Mouse (Mus musculus) T-helper 1 cell (primary cell): ENCODE data around the gene Gm9918.

Source experiments
- in situ Hi-C: fragments of 300-600 bp; cut with MboI, MseI; formaldehyde crosslinking; loops from one replicate; pipeline ENCODE4 v1.15.1; 2025; ENCODE audit warnings: high pct_unique_total_duplicates

The Gm9918 gene

DNA sequence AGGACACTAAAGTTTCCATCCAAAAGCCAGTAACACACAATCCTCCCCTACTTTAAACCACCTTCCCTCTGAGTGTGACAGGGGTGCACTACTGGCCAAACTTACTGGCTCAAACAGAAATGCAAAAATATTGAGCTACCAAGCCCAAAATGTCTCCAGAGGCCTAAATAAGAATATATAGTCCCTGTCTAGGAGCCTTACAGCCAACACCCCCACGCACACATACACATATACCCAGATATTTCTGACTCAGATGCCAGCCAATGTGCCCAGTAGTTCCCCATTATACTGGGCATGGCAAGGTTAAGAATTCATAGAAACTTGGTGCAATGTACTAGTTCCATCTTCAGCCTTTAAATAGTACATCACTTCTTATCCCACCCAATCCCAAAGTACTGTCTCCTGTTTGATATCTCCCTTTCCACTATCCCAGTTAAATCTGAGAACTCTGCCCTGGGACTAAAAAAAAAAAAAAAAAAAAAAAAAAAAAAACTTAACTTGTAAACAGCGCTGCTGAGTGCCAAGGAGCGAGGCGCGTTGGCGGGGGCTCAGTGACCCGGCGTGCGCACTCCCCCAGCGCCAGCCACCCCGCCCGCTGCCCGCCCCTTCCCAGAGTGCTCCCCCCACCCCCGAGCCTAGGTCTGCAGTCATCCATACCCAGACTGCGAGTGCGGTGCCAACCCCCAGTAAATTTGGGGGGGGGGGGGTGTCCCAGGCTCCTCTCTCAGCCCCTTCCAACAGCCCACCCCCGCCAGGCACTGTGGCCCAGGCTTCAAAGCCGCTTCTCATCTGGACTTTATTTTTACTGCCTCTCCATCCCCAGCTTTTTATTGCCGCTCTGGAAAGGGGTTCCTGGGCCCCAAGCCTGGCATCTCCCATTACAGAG is 25.8 kb upstream of the Gm9918 start:
- in situ Hi-C loops, result loop anchor here (25.0 kb wide), 1 partner anchor 982 kb away; the partner anchor contains the start of gene Nr4a1

DNA sequence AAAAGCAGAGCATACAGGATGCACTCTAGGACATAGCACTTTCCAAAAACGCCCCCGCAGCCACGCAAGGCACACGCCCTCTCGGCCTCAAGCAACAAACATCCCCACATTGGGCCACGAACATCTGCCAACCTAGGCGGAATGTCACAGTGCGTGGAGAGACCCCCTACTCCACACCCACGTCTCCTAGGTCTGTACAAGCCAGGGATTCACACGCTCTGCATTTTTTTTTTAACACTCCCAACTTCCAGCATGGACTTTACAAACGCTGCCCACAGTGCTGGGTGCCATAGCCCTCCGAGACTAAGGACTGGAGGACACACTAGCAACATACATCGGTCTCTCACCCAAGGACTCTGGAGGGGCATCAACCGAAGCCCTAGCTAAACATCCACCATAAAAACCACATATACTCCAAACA is 24.9 kb upstream of the Gm9918 start:
- in situ Hi-C loops, result loop anchor here (25.0 kb wide), 1 partner anchor 983 kb away; the partner anchor contains the start of gene Nr4a1

DNA sequence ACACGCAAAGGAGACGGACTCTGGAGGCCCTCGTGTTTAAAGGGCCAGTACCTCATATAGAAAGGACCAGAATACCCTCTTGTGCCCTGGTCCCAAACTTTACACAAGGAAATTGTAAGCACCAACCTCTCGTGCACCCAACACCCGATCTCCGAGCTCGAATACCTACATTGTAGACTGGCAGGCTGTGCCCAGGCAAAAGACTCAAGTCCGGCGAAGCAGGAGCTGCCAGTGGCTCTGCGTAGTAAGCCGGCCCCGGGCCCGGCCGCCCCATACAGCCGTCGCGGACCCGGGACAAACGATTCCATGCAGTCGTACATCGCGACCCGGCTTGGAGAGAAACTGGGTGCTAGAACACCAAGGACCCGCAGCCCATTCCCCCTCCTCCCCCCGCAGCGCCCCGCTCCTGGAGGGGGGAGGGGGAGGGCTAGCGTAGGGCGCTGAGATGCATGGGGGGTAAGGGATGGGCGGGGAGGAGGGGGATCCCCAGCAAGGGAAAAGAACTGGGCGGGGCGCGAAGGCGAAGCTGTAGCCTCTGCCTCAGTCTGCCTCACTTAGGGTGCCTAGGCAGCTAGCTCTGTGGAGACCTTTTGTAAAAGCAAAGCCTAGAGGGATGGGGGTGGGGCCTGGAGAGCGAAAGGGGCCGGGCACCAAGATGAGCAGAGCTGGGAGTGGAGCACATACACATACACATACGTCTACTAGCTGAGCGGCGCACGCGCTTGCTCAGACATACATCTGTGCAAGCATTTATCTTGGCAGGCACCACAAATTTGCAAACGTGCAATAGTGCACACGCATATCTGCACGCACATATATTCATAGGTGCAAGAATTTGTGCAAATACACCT is 24.2 kb upstream of the Gm9918 start:
- in situ Hi-C loops, result loop anchor here (25.0 kb wide), 1 partner anchor 984 kb away; the partner anchor contains the start of gene Nr4a1

DNA sequence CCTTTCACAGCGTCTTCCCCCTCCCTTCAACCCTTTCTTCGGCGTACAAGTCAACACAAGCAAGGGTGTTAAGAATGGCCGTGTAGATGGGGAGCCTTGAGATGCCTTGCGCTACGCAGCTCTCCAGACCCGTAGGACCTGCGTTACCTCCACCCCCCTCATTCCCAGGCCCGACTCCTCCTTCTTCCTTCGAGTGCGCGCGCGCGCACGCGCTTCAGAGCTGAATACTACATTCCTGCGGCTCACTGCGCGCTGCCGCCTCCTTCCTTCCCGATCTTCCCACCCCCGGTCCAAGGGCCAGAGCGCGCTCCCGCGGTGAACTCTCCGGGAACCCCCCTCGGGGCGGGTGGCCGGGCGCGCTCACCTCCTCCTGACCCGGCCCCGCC is 23.5 kb upstream of the Gm9918 start:
- in situ Hi-C loops, result loop anchor here (25.0 kb wide), 1 partner anchor 985 kb away; the partner anchor contains the start of gene Nr4a1

DNA sequence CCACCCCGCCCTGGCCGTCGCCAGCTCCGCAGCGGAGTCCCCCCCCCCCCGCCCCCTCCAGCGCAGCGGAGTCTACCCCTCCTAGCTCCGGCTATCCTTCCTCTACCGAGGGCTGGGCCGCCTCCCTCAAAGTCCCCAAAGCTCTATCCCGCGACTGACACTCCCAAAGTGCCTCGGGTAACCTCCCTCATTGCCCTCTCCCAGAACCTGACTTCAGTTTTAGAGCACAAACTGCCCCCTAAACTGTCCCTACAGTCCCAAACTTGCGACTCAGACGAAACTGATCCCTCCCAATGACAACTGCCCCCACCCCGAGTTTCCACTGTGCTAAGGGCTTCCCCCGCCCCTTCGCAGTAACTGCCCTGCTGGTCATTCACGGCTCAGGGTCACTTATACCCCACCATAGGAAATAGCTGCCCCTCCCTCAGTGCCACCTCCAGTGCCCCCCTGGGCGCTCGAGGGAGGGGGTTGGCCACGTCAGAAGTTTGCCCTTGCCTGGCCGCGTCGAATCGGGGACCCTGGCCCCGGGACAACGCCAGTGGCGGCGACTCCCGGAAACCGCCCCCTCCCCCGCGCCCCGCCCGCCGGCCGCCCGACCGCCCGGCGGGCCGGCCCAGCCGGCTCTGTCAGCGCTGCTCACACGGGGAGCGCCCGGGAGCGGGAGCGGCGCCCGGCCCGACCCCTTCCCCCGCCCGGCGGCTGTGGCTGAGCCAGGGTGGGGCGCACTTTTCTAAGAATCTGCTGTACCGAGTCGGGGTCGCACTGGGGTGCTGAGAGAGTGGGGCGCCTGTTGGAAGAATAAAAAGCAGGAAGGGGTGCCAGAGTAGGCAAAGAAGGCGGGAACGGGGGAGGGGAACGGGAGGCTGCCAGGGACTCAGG is 22.9 kb upstream of the Gm9918 start:
- in situ Hi-C loops, result loop anchor here (25.0 kb wide), 1 partner anchor 985 kb away; the partner anchor contains the start of gene Nr4a1

DNA sequence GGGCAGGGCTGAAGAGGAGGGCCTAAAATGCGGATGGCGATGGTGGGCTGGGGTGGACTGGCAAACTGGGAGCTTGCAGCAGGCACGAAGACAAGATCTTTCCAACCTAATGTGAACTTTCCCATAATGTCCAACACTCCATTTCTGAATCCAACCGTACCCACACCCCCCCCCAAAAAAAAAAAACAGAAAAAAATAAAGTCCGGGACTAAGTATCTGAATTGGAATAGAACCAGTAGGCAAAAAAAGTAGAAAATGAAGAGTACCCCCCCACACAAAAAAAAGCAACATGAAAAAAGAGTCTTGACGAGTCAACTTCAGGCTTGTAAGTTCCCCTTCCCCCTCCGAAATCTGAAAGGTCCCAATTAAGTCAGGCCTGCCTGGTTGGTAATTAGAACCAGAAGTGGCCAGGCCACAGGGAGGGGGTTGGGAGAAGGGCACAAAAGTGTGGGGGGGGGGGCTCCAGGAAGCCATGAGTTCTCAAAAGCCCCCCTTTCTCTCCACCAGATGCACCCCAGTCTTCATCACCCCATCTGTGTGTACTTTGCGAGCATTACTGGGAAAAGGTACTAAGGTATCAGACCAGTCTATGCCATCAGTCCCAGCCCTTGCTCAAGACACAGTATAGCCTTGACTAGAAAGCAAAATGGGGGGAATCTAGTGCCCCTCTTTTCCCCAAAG is 22.1 kb upstream of the Gm9918 start:
- in situ Hi-C loops, result loop anchor here (25.0 kb wide), 1 partner anchor 986 kb away; the partner anchor contains the start of gene Nr4a1

DNA sequence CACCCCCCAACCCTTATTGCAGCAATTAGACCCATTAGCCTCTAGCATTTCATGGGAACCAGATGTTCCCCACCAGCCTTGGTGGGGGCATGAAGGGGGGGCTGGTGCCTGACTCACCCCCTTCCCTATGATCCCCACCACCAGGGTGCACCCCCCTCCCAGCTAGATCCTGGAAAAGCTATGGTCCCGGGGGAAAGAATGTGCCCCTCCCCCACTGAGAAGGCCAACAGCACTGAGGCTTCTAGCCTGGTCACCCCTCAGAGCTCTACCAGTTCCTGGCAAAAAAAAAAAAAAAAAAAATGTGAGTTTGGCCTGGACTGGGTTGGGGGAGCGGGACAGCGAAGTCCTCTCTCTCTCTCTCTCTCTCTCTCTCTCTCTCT is 21.6 kb upstream of the Gm9918 start:
- in situ Hi-C loops, result loop anchor here (25.0 kb wide), 1 partner anchor 987 kb away; the partner anchor contains the start of gene Nr4a1

DNA sequence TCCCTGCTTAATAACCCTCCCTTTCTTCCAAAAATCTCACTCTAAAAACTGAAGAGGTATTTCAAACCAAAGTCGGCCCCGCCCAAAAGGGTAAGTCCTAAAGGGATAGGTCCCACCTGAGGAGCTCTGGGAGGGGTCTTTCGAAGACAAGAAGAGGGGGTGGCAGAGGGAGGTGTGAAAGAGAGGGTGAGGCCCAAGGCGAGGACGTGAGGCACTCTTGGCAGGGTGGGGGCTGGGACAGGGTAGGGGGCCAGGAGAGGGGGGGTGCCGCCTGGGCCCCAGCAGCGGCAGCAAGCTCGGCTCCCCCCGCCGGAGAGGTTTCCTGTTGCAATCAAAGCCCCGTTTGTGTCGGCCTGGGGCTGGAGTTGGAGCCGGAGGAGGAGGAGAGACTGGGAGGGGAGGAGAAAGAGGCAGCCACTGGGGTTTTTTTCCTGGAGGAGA is 21.1 kb upstream of the Gm9918 start:
- in situ Hi-C loops, result loop anchor here (25.0 kb wide), 1 partner anchor 987 kb away; the partner anchor contains the start of gene Nr4a1

DNA sequence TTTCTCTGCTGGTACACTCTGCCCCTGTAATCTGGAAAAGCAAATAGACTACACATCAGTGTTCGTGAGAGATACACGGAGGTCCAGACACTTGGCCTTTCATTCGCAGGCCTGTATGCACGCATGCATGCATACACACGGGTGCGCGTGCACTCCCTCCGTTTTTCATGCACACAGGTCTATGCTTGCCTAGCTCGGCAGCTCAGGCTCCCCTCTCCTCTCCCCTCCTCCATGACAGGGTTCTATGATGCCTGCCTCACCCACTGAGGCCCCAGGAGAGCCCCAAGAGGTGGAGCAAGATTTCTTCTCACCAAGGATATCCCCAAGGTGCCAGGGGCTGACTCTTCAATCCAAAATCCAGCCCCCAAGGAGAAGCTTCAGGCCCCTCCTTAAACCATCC is 20.4 kb upstream of the Gm9918 start:
- in situ Hi-C loops, result loop anchor here (25.0 kb wide), 1 partner anchor 988 kb away; the partner anchor contains the start of gene Nr4a1

DNA sequence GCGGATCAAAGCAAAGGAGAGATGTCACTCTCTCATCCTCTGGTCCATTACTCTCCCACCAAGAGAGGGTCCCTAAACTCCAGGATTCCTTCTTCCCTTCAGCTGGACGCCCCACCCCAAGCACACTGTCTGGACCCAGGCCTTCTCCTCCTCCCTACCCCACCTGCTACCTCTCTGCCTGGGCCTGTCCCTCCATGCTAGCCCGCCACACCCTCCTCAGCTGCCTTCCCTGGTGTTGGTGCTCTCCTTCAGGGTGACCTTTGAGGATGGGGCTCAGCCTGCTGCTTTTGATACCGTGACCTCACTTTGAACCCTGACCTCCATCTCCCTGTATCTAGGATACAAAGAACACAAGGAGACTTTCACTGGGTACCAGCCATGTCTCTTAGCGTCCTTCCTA is 19.8 kb upstream of the Gm9918 start:
- in situ Hi-C loops, result no loop called here

DNA sequence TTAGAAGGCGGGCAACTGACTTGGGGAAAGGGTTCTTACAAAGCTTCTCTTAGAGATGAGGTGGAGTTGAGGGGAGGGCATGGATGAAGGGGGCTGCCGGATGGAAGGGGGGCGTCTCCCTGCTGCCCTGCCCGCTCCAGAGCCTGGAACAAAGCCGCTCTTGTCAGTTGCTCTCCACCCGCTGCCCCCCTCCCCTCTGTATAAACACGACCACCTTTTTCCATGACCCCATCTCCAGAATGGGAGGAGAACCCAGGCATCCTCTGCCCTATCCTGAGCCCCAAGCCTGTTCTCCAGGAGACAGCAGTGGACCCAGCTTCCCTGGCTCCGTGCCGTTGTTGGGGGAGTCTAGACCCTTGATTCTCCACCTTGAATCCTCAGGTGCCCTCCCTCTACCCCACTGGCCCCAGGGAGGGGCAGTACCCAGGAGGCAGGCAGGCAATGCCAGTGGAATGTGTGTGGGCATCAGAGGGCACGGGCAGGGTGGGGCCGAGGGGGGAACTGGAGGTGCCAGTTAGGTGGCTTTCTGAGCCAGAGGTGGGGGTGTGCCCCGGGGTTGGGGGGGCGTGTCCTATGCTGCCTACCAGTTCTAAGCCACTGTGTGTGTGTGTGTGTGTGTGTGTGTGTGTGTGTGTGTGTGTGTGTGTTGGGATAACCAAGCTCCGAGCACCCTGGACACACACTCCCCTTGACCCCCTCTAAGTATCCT is 14.7 kb upstream of the Gm9918 start:
- in situ Hi-C loops, result no loop called here

DNA sequence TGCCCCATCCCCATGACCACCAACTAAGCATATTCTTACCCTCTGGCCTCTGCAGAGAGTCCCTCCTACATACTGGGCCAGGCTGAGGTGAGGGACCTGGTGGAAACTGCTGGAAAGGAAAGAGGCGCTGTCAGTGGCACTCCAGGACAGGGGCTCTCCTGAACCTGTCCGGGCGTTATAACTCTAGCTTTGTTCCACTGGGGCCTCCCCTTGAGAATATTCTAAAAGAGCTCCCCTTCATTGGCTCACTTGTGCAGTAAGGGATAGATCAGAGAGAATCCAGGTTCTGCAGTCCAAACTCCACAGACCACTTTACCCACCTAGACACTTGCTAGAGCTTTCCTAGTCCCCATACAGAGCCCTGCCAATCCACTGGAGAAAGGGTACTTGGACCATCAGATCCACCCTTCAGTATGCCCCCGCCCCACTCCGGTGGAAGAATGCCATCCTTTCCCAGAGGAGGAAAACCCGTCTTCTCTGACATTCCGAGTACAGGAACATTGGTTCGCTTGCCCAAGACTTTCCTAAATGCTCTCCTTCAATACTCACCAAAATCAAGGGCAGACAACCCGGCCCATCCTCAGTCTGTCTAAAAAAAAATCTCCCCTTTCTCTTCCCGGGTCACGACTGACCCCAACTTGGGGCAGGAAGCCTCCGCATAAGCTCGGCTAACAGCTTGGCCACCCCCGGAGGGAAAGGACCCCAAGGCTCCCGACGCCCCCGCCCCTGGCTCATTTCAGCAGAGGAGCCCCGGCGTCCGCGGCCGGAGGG is 13.7 kb upstream of the Gm9918 start:
- in situ Hi-C loops, result no loop called here

DNA sequence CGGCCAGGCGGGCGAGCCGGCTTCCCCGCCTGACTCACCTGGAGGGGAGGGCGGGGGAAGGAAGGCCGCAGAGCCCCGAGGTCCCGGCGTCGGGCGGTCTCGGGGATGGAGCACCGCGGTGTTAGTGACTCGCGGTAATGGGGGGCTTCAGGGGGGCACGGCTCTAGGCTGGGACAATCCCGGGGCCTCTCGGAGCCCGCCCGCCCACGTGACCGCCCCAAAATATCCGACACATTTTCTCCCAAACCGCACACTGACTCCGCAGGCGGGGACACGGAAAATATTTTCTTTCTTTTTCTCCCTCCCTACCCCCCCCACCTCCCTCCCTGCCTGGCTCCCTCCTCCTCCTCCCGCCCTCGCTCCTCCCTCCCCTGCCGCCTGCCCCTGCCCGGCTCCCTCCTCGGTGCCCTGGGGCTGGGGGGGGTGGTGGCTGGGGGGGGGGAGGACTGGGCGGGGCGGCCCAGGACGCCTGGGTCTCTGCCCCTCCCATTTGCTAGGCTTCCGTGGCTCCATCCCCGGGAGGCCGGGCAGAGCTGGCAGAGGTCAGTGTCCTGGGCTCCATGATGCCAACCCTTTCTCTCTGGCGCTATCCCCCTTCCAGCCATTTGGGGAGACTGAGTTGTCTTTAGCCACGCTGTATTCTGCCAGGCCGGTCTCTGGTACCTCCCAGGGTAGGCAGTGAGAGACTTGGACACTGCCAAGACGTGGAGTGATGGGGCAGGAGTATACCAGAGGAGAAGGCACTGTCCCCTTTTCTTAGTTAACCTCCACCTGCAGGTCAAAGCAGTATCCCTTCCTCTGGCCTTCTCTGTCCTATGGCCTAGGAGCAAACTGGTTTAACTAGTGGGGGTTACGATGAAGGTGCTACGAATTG is 12.9 kb upstream of the Gm9918 start, which contains the start of gene Rarg:
Gene Rarg, minus strand, starts transcription at position 316 of the 874 bp plus-strand sequence.
- in situ Hi-C loops, result no loop called here

DNA sequence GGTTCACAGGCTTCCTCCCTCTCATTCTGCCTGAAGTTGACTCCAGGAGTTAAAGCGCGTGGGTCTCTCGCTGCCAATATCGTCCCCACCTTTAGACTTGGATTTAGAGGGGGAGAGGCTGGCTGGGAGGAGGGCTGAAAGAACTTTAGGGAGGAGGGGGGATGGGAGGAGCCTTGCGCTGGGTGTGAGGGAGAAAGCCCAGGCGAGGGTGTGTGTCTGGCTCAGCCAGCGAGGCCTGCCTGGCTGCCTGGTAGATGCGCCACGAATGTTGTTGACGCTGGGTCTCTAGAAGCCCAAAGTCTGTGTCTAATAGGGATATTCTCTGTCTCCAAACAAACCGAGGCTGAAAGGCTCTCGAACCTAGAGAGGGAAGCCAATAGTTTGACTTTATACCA is 12.3 kb upstream of the Gm9918 start:
- in situ Hi-C loops, result no loop called here

DNA sequence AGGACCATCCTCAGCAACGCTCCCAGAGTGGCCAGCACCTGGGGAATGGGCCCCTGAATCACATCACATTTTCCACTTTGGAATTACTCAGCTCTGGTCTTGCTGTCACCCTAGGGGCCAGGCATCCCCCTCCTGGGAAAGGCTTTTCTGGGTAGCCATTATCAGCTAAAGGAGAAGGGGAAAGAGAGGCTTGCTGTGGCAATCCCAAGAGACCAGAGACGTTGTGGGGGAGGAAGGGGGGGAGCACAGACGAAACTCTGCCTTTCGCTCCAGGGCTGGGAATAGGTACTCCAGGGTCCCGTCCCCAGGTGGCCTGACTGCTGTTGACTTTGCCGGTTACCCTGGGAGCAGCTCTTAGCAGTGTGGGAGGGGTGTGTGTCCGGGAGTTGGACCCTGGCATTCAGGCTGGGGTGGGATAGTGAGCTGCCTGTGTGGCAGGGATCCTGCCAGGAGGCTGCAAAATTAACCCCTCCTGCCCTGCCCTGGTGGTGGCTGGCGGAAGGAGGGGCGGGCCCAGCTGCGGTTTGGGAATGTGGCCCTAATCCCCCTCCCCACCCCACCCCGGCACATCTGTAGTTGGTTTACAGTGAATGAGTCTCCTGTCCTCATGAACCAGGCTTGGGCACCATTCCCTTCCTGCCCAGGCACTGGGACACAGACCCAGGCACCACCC is 11.6 kb upstream of the Gm9918 start:
- in situ Hi-C loops, result no loop called here

DNA sequence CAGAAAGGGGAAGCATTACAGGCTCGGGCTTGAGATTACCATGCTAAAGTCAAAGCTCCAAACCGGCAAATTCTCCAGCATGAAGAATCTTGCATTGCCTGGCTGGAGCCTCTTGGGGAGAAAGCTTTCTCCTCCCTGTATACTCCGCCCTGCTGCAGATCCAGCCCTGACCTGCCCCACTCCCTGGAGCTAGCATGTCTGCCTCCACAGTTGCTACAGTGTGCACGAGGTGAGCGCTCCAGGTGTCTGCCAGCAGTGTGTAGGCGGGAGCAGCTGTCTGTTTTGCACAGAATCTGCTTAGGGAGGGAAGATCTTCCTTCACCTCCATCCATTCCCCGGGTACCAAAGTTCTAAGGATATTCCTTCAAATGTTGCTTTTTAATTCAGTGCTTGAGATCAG is 7.8 kb upstream of the Gm9918 start:
- in situ Hi-C loops, result no loop called here

DNA sequence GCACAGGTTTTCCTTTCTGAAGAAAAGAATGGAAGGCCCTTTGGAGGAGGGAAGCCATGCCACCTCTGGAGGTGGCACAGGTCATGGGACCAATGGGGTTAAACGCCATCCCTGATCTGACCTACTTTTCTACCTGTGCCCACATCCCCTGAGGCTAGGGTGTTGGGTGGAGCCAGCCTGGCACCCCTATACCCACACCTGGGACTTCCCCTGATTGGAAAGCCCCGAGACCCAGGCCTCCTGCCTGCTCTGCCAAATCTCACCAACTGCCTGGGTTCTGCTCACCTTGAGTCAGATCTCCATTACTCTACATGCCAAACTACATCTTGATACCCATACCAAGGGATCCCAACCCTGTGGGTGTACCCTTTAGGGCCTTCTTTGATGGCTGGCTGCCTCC is 7.3 kb upstream of the Gm9918 start:
- in situ Hi-C loops, result no loop called here
